Mouse (Mus musculus): Measurements from ENCODE around the gene Adamtsl1. TPM values are rescaled to one million over a fixed set of nuclear protein-coding genes. Genes with fewer than 3 reads are reported as not detected.
A peak's percentile ranks its signal among the peaks of the same experiment; 100 is the strongest.

Gene Adamtsl1
- polyA plus RNA-seq, 1 experiment from 2014 or later = 14.2 TPM

GRCm38 (mm10) chr4:85762684-85763083 is 248.7 kb downstream of the Adamtsl1 start:
- H3K4me3 ChIP-seq (ENCODE audit: low read depth, low read length) = no peak overlapping the region
- peaks cover 8% of the 10 kb centered on the region for H3K4me1 ChIP-seq (ENCODE audit: insufficient read depth)
- ATAC-seq (ENCODE audit: insufficient read depth) (no peak), DNase-seq (no peak)
- WGBS = 90% methylated on average over 3 of the region's 3 CpGs
- H3K27ac ChIP-seq (ENCODE audit: low read depth) = no peak overlapping the region
- H3K9ac ChIP-seq = no peak overlapping the region
- no peaks in the 10 kb centered on the region for H3K9me3 ChIP-seq (ENCODE audit: low read depth, low read length)
- TF ChIP-seq CTCF (IDR thresholded peaks at IDR 0.05; ENCODE audit: low read depth) = no peak
- H3K27me3 ChIP-seq (ENCODE audit: insufficient read depth, low read length) = no peaks in the 10 kb centered on the region
- no peaks in the 10 kb centered on the region for H3K36me3 ChIP-seq (ENCODE audit: insufficient read depth)
- H3K4me2 ChIP-seq = no peak overlapping the region

- ATAC-seq (ENCODE audit: insufficient read depth) (peak; percentile 56), DNase-seq (no peak)
- Histone ChIP-seq H3K4me1 (ENCODE audit: insufficient read depth) (peaks cover 8% of the 10 kb centered on the region), H3K9me3 (ENCODE audit: low read depth, low read length) (no peaks in the 10 kb centered on the region), H3K36me3 (ENCODE audit: insufficient read depth) (no peaks in the 10 kb centered on the region), H3K9ac (no peak overlapping the region), H3K4me3 (ENCODE audit: low read depth, low read length) (no peak overlapping the region), H3K4me2 (no peak overlapping the region), H3K27ac (ENCODE audit: low read depth) (no peak overlapping the region), H3K27me3 (ENCODE audit: insufficient read depth, low read length) (no peaks in the 10 kb centered on the region)
- TF ChIP-seq CTCF (IDR thresholded peaks at IDR 0.05; ENCODE audit: low read depth) = no peak
- 82% methylated on average over 5 of the region's 5 CpGs for WGBS
Observed at GRCm38 (mm10) chr4:85763161-85764014, 249.4 kb downstream of the Adamtsl1 start.

GRCm38 (mm10) chr4:85764015-85764450 is 250.1 kb downstream of the Adamtsl1 start:
- 36% methylated on average over 14 of the region's 14 CpGs for WGBS
- Histone ChIP-seq H3K27ac (ENCODE audit: low read depth) (no peak overlapping the region), H3K36me3 (ENCODE audit: insufficient read depth) (no peaks in the 10 kb centered on the region), H3K9me3 (ENCODE audit: low read depth, low read length) (no peaks in the 10 kb centered on the region), H3K4me1 (ENCODE audit: insufficient read depth) (peaks cover 8% of the 10 kb centered on the region), H3K9ac (no peak overlapping the region), H3K27me3 (ENCODE audit: insufficient read depth, low read length) (no peaks in the 10 kb centered on the region), H3K4me2 (no peak overlapping the region), H3K4me3 (ENCODE audit: low read depth, low read length) (no peak overlapping the region)
- DNase-seq (peak; percentile 51), ATAC-seq (ENCODE audit: insufficient read depth) (peak; percentile 58; the same call in 1 of the 2 replicates)
- no peak for TF ChIP-seq CTCF (IDR thresholded peaks at IDR 0.05; ENCODE audit: low read depth)

- no peak for DNase-seq
Observed at GRCm38 (mm10) chr4:85764476-85764875, 250.5 kb downstream of the Adamtsl1 start.

DNA sequence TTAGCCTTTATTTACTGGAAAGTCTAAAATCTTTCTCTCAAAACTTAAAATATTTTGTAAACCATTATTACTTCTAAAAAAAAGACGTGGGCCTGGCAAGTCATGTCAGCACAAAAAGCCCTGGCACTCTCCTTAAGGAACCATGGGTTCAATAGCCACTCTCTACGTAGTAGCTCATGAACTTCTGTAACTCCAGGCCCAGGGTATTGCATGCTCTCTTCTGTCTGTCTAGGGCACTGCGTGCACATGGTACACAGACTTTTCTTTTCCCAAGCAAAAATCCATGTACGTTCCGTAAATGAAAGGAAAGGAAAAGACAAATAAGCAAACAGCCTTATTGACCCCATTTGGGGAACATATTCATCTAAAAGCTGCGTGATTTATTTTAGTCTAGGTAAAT is 253.7 kb downstream of the Adamtsl1 start:
- no peak for TF ChIP-seq CTCF (IDR thresholded peaks at IDR 0.05; ENCODE audit: low read depth)
- no peak overlapping the region for H3K4me2 ChIP-seq
- H3K4me3 ChIP-seq (ENCODE audit: low read depth, low read length) = no peak overlapping the region
- no peak for ATAC-seq (ENCODE audit: insufficient read depth)
- H3K36me3 ChIP-seq (ENCODE audit: insufficient read depth) = no peaks in the 10 kb centered on the region
- no peak overlapping the region for H3K9ac ChIP-seq
- DNase-seq = no peak
- 58% methylated on average over 6 of the region's 6 CpGs for WGBS
- no peak overlapping the region for H3K27ac ChIP-seq (ENCODE audit: low read depth)
- H3K4me1 ChIP-seq (ENCODE audit: insufficient read depth) = peaks cover 8% of the 10 kb centered on the region
- H3K27me3 ChIP-seq (ENCODE audit: insufficient read depth, low read length) = no peaks in the 10 kb centered on the region
- peaks cover 5% of the 10 kb centered on the region; the same call in 1 of the 2 replicates for H3K9me3 ChIP-seq (ENCODE audit: low read depth, low read length)

More at GRCm38 (mm10) chr4:85764476-85764875, 250.5 kb downstream of the Adamtsl1 start:
- no peak overlapping the region for H3K9ac ChIP-seq
- no peak overlapping the region for H3K4me2 ChIP-seq
- H3K27me3 ChIP-seq (ENCODE audit: insufficient read depth, low read length) = no peaks in the 10 kb centered on the region
- TF ChIP-seq CTCF (IDR thresholded peaks at IDR 0.05; ENCODE audit: low read depth) = no peak
- no peaks in the 10 kb centered on the region for H3K36me3 ChIP-seq (ENCODE audit: insufficient read depth)
- H3K4me1 ChIP-seq (ENCODE audit: insufficient read depth) = peaks cover 8% of the 10 kb centered on the region
- no peak for ATAC-seq (ENCODE audit: insufficient read depth)
- 53% methylated on average over 3 of the region's 3 CpGs for WGBS
- H3K4me3 ChIP-seq (ENCODE audit: low read depth, low read length) = no peak overlapping the region
- H3K9me3 ChIP-seq (ENCODE audit: low read depth, low read length) = no peaks in the 10 kb centered on the region
- no peak overlapping the region for H3K27ac ChIP-seq (ENCODE audit: low read depth)

- no peaks in the 10 kb centered on the region for H3K27me3 ChIP-seq (ENCODE audit: insufficient read depth, low read length)
- DNase-seq (no peak), ATAC-seq (ENCODE audit: insufficient read depth) (no peak)
- 48% methylated on average over 5 of the region's 5 CpGs for WGBS
- H3K9ac ChIP-seq = no peak overlapping the region
- H3K4me3 ChIP-seq (ENCODE audit: low read depth, low read length) = no peak overlapping the region
- peaks cover 8% of the 10 kb centered on the region for H3K4me1 ChIP-seq (ENCODE audit: insufficient read depth)
- no peak for TF ChIP-seq CTCF (IDR thresholded peaks at IDR 0.05; ENCODE audit: low read depth)
- no peak overlapping the region for H3K27ac ChIP-seq (ENCODE audit: low read depth)
- H3K4me2 ChIP-seq = no peak overlapping the region
- H3K36me3 ChIP-seq (ENCODE audit: insufficient read depth) = no peaks in the 10 kb centered on the region
- H3K9me3 ChIP-seq (ENCODE audit: low read depth, low read length) = peaks cover 5% of the 10 kb centered on the region; the same call in 1 of the 2 replicates
Observed at GRCm38 (mm10) chr4:85768107-85768506, 254.1 kb downstream of the Adamtsl1 start.

DNA sequence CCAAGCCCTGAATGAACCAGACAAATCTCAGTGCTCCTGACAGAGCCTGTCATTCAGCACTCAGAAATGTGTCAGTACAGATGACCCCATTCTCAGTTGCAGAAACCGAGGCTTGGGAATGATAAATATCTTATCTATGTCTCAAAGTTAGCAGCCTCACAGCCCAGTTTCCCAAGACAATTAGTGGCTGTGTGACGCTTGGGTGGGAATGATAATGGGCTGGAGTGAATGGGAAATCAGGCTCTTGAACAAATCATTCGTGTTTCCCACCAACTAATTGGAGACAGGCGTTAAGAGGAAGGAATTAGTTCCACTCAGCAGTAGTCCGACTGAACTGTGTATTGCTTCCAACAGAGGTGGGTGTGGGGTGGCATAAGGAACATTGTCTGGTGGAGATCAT is 268.5 kb downstream of the Adamtsl1 start:
- Histone ChIP-seq H3K9me3 (ENCODE audit: low read depth, low read length) (no peaks in the 10 kb centered on the region), H3K9ac (no peak overlapping the region), H3K27me3 (ENCODE audit: insufficient read depth, low read length) (no peaks in the 10 kb centered on the region), H3K4me3 (ENCODE audit: low read depth, low read length) (no peak overlapping the region), H3K4me2 (no peak overlapping the region), H3K4me1 (ENCODE audit: insufficient read depth) (no peaks in the 10 kb centered on the region), H3K27ac (ENCODE audit: low read depth) (no peak overlapping the region), H3K36me3 (ENCODE audit: insufficient read depth) (no peaks in the 10 kb centered on the region)
- ATAC-seq (ENCODE audit: insufficient read depth) (no peak), DNase-seq (no peak)
- WGBS = 51% methylated on average over 5 of the region's 5 CpGs
- TF ChIP-seq CTCF (IDR thresholded peaks at IDR 0.05; ENCODE audit: low read depth) = no peak
